Mouse (Mus musculus) liver, embryonic 14.5 days (tissue): ENCODE data around the gene Tnfrsf1b. TPM values are rescaled to one million over a fixed set of nuclear protein-coding genes. Genes with fewer than 3 reads are reported as not detected.

Experiments used
- ATAC-seq: fragments of 200-750 bp; cut with Nextera tagmentation; 2 replicates; pipeline ENCODE4 v1.8.0; 2017; ENCODE audit warnings: moderate number of reproducible peaks, mild to moderate bottlenecking, moderate library complexity; ENCODE audit not compliant: insufficient read depth
- DNase-seq, 3 experiments: peaks; one replicate each; pipeline ENCODE4 v3.0.0-alpha.2; 2012 to 2013; ENCODE audit warnings: low read depth in 3 of 3, low spot score in 3 of 3
- H3K27ac ChIP-seq: fragments of 300-500 bp; sonication (generic); 2 replicates; pipeline ENCODE4 v1.5.1; 2014; ENCODE audit warnings: moderate library complexity, mild to moderate bottlenecking, control low read depth, inconsistent platforms
- H3K27me3 ChIP-seq: fragments of 300-500 bp; sonication (generic); 2 replicates; pipeline ENCODE4 v1.6.1; 2014; ENCODE audit warnings: mild to moderate bottlenecking, low read length, moderate library complexity; ENCODE audit not compliant: control insufficient read depth, insufficient read depth
- H3K36me3 ChIP-seq: fragments of 300-500 bp; sonication (generic); replicated peaks from 2 replicates; pipeline ENCODE4 v1.6.1; 2014; ENCODE audit warnings: low read depth; ENCODE audit not compliant: control insufficient read depth, insufficient read depth
- H3K4me1 ChIP-seq, 2 experiments: fragments of 200-500 bp in 1 of 2; fragments of 300-500 bp in 1 of 2; sonication (generic) in 1 of 2; replicated peaks; 2 replicates each; pipeline ENCODE4 v1.6.1; 2012 to 2014; ENCODE audit warnings: antibody characterized with exemption in 1 of 2, inconsistent platforms in 1 of 2, low read length in 1 of 2; ENCODE audit not compliant: control insufficient read depth in 2 of 2, insufficient read depth in 2 of 2
- H3K4me2 ChIP-seq: fragments of 300-500 bp; sonication (generic); 2 replicates; pipeline ENCODE4 v1.6.1; 2014; ENCODE audit warnings: low read depth, mild to moderate bottlenecking, control low read depth, moderate library complexity
- H3K4me3 ChIP-seq, 2 experiments: fragments of 200-500 bp in 1 of 2; fragments of 300-500 bp in 1 of 2; sonication (generic) in 1 of 2; 2 replicates each; pipeline ENCODE4 v1.5.1; 2012 to 2014; ENCODE audit warnings: low read depth in 2 of 2, low read length in 2 of 2, mild to moderate bottlenecking in 2 of 2, control low read depth in 1 of 2, inconsistent platforms in 1 of 2, moderate library complexity in 1 of 2; ENCODE audit not compliant: insufficient read depth in 1 of 2
- H3K9ac ChIP-seq: fragments of 300-500 bp; sonication (generic); replicated peaks from 2 replicates; pipeline ENCODE4 v1.6.1; 2014; ENCODE audit warnings: mild to moderate bottlenecking, control low read depth, moderate library complexity
- H3K9me3 ChIP-seq: fragments of 300-500 bp; sonication (generic); 2 replicates; pipeline ENCODE4 v1.6.1; 2016; ENCODE audit warnings: low read length, mixed read lengths; ENCODE audit not compliant: control insufficient read depth
- CTCF ChIP-seq: IDR thresholded peaks from 2 replicates; pipeline ENCODE4 v1.5.1; 2016; ENCODE audit warnings: antibody characterized with exemption, low read depth, control low read depth
- EP300 ChIP-seq: IDR thresholded peaks from 2 replicates; pipeline ENCODE4 v1.6.1; 2016; ENCODE audit warnings: antibody characterized with exemption, low read depth
- WGBS: fragments of 180-500 bp; shearing (Covaris S2); extraction: QIAGEN DNeasy Blood & Tissue Kit; methylation state at CpG from one replicate; pipeline ENCODE4 v1.1.7; 2014; ENCODE audit not compliant: insufficient replicate concordance; 5-methylcytosine and 5-hydroxymethylcytosine counted together
- polyA plus RNA-seq, 2 experiments: library from polyadenylated mRNA; depleted of rRNA in 1 of 2; stranded (reverse) in 1 of 2; unstranded in 1 of 2; fragments of >200 nt; fragmentation: Nextera tagmentation in 1 of 2; extraction: Ambion mirVana in 1 of 2; gene quantifications; 2 replicates each; pipeline versions ENCODE4 v1.2.1 to v1.2.3; 2012 to 2014

The Tnfrsf1b gene
- polyA plus RNA-seq, 2 experiments: 3.2 to 4.7 TPM

- TF ChIP-seq CTCF: no peak
- no peak for TF ChIP-seq EP300
- Histone ChIP-seq H3K4me3 (no peak overlapping the region), H3K9ac (no peak overlapping the region), H3K36me3 (no peaks in the 10 kb centered on the region), H3K4me2 (no peak overlapping the region), H3K9me3 (no peaks in the 10 kb centered on the region), H3K4me1 (no peaks in the 10 kb centered on the region), H3K27me3 (no peaks in the 10 kb centered on the region), H3K27ac (no peak overlapping the region)
- DNase-seq: no peak
- no peak for ATAC-seq
- WGBS: 66% methylated on average over 5 of the region's 5 CpGs
Observed at GRCm38 (mm10) chr4:145260802-145261201, 14.1 kb upstream of the Tnfrsf1b start.

GRCm38 (mm10) chr4:145257751-145258434, 11.2 kb upstream of the Tnfrsf1b start:
- Histone ChIP-seq H3K27ac (no peak overlapping the region), H3K4me2 (no peak overlapping the region), H3K9ac (no peak overlapping the region), H3K36me3 (no peaks in the 10 kb centered on the region), H3K4me3 (no peak overlapping the region), H3K4me1 (0 out of 4 replicates have a peak, but pooled peaks cover 0 to 3% of the 10 kb centered on the region in 2 experiments), H3K27me3 (no peaks in the 10 kb centered on the region), H3K9me3 (no peaks in the 10 kb centered on the region)
- ATAC-seq (no peak), DNase-seq (no peak)
- 42% methylated on average over 5 of the region's 5 CpGs for WGBS
- no peak for TF ChIP-seq CTCF
- TF ChIP-seq EP300: no peak

GRCm38 (mm10) chr4:145256144-145256543, 9.5 kb upstream of the Tnfrsf1b start:
- DNase-seq: no peak
- Histone ChIP-seq H3K9ac (no peak overlapping the region), H3K27ac (no peak overlapping the region), H3K27me3 (no peaks in the 10 kb centered on the region), H3K36me3 (no peaks in the 10 kb centered on the region), H3K4me2 (no peak overlapping the region), H3K4me1 (0 out of 4 replicates have a peak, but pooled peaks cover 0 to 3% of the 10 kb centered on the region in 2 experiments), H3K9me3 (no peaks in the 10 kb centered on the region), H3K4me3 (no peak overlapping the region)
- TF ChIP-seq EP300 (no peak), CTCF (no peak)
- ATAC-seq: no peak
- 61% methylated on average over 5 of the region's 5 CpGs for WGBS

- Histone ChIP-seq H3K9ac (no peak overlapping the region), H3K4me2 (peak overlapping the region; percentile 28; the same call in 1 of the 2 replicates), H3K27me3 (no peaks in the 10 kb centered on the region), H3K36me3 (no peaks in the 10 kb centered on the region), H3K4me3 (no peak overlapping the region), H3K4me1 (0 out of 4 replicates have a peak, but pooled peaks cover 0 to 3% of the 10 kb centered on the region in 2 experiments), H3K27ac (no peak overlapping the region), H3K9me3 (no peaks in the 10 kb centered on the region)
- ATAC-seq (no peak), DNase-seq (no peak)
- TF ChIP-seq EP300 (no peak), CTCF (no peak)
- WGBS: 10% methylated on average over 13 of the region's 13 CpGs
Observed at GRCm38 (mm10) chr4:145254418-145254817, 7.7 kb upstream of the Tnfrsf1b start.

DNA sequence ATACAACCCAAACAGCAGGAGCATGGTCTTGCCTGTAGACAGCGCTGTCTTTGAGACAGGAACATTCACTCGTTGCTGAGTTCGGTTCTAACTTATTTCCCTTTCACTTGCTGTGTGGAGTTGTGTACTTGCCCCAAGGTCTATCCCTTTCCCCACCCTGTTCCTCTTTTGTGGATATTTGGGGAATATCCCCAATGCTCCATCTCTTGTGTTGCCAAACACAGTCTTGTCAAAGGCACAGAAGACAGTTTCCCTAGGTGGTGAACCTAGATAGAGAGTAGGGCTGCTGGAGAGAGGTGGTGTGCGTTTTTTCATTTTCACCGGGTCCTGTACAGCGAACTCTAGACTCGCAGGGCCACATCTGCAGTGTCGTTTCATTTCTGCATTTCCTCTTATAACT, 5.9 kb upstream of the Tnfrsf1b start:
- Histone ChIP-seq H3K4me2 (no peak overlapping the region), H3K4me3 (no peak overlapping the region), H3K36me3 (no peaks in the 10 kb centered on the region), H3K27me3 (no peaks in the 10 kb centered on the region), H3K4me1 (0 out of 4 replicates have a peak, but pooled peaks cover 0 to 3% of the 10 kb centered on the region in 2 experiments), H3K9ac (no peak overlapping the region), H3K27ac (no peak overlapping the region), H3K9me3 (no peaks in the 10 kb centered on the region)
- no peak for ATAC-seq
- WGBS: 60% methylated on average over 8 of the region's 8 CpGs
- no peak for DNase-seq
- TF ChIP-seq CTCF: no peak
- no peak for TF ChIP-seq EP300
